Mouse (Mus musculus) ovary, postnatal 36 days (tissue): ENCODE results near the gene Camk2d.

ENCODE experiments used
- DNase-seq: peaks from one replicate; pipeline ENCODE4 v3.0.0; 2022; ENCODE audit warnings: low spot score, mixed read lengths

Gene Camk2d

GRCm38 (mm10) chr3:126612748-126613509, 16.8 kb downstream of the Camk2d start:
- no peak for DNase-seq

GRCm38 (mm10) chr3:126613510-126614128, 17.5 kb downstream of the Camk2d start:
- DNase-seq = no peak

GRCm38 (mm10) chr3:126615306-126615705, 19.2 kb downstream of the Camk2d start:
- no peak for DNase-seq

- no peak for DNase-seq
Observed at GRCm38 (mm10) chr3:126620152-126620551, 24.1 kb downstream of the Camk2d start.

- no peak for DNase-seq
Observed at GRCm38 (mm10) chr3:126622509-126622908, 26.4 kb downstream of the Camk2d start.

- no peak for DNase-seq
Observed at GRCm38 (mm10) chr3:126624994-126625763, 29.1 kb downstream of the Camk2d start.

GRCm38 (mm10) chr3:126625764-126626040, 29.6 kb downstream of the Camk2d start:
- DNase-seq = no peak

GRCm38 (mm10) chr3:126627968-126628367, 31.9 kb downstream of the Camk2d start:
- no peak for DNase-seq

- DNase-seq = no peak
Observed at GRCm38 (mm10) chr3:126628380-126628779, 32.3 kb downstream of the Camk2d start.

- no peak for DNase-seq
Observed at GRCm38 (mm10) chr3:126629040-126629439, 32.9 kb downstream of the Camk2d start.

- DNase-seq = peak; percentile 24
Observed at GRCm38 (mm10) chr3:126630111-126630869, 34.2 kb downstream of the Camk2d start.

GRCm38 (mm10) chr3:126631583-126631982, 35.5 kb downstream of the Camk2d start:
- DNase-seq = no peak

- no peak for DNase-seq
Observed at GRCm38 (mm10) chr3:126632580-126632979, 36.5 kb downstream of the Camk2d start.

GRCm38 (mm10) chr3:126634171-126634570, 38.1 kb downstream of the Camk2d start:
- DNase-seq = no peak

GRCm38 (mm10) chr3:126638259-126638658, 42.2 kb downstream of the Camk2d start:
- DNase-seq = no peak

- DNase-seq = no peak
Observed at GRCm38 (mm10) chr3:126639098-126639513, 43.0 kb downstream of the Camk2d start.

- DNase-seq = no peak
Observed at GRCm38 (mm10) chr3:126640443-126641251, 44.5 kb downstream of the Camk2d start.

GRCm38 (mm10) chr3:126641451-126641850, 45.3 kb downstream of the Camk2d start:
- no peak for DNase-seq

GRCm38 (mm10) chr3:126643071-126644010, 47.2 kb downstream of the Camk2d start:
- no peak for DNase-seq

- DNase-seq = no peak
Observed at GRCm38 (mm10) chr3:126650332-126650731, 54.2 kb downstream of the Camk2d start.
